Mouse (Mus musculus) gastrocnemius, adult 8-10 months (tissue): ENCODE measurements at regions not wholly inside any gene's neighbourhood (a gene's known extent, or its start where the extent isn't known, plus 50 kb on each side); places are given as distances from the start of the nearest gene placed in this dataset.

Experiments used
- DNase-seq, 2 experiments: peaks; one replicate each; pipeline ENCODE4 v3.0.0; 2022; ENCODE audit warnings: low spot score in 2 of 2

- DNase-seq = no peak
These were observed 197.1 kb upstream of the Spdye4c start for GRCm38 (mm10) chr2:128393921-128394320.

GRCm38 (mm10) chr2:128395308-128396007 lies 195.6 kb upstream of the Spdye4c start:
- DNase-seq = no peak

- DNase-seq = peak; percentile 88
These were observed 195.0 kb upstream of the Spdye4c start for GRCm38 (mm10) chr2:128396008-128396346.

- DNase-seq = no peak
These were observed 189.7 kb upstream of the Spdye4c start for GRCm38 (mm10) chr2:128401359-128401758.

- no peak for DNase-seq
These were observed 187.7 kb upstream of the Spdye4c start for GRCm38 (mm10) chr2:128403143-128403935.

GRCm38 (mm10) chr2:128404405-128404804 lies 186.6 kb upstream of the Spdye4c start:
- no peak for DNase-seq

GRCm38 (mm10) chr2:128407076-128407475 lies 183.9 kb upstream of the Spdye4c start:
- DNase-seq = no peak

GRCm38 (mm10) chr2:128408718-128409117 lies 182.3 kb upstream of the Spdye4c start:
- DNase-seq = peak; percentile 22 to 37

- peak in 1 of 2 experiments; percentile 44 for DNase-seq
These were observed 178.7 kb upstream of the Spdye4c start for GRCm38 (mm10) chr2:128412352-128412751.

GRCm38 (mm10) chr2:128412974-128413373 lies 178.0 kb upstream of the Spdye4c start:
- DNase-seq = no peak

- no peak for DNase-seq
These were observed 176.3 kb upstream of the Spdye4c start for GRCm38 (mm10) chr2:128414588-128415240.

- DNase-seq = no peak
These were observed 174.6 kb upstream of the Spdye4c start for GRCm38 (mm10) chr2:128416416-128416815.

- no peak for DNase-seq
These were observed 172.0 kb upstream of the Spdye4c start for GRCm38 (mm10) chr2:128418960-128419359.

GRCm38 (mm10) chr2:128420406-128420805 lies 170.6 kb upstream of the Spdye4c start:
- DNase-seq = no peak

- DNase-seq = no peak
These were observed 168.3 kb upstream of the Spdye4c start for GRCm38 (mm10) chr2:128422677-128423076.

- DNase-seq = no peak
These were observed 166.8 kb upstream of the Spdye4c start for GRCm38 (mm10) chr2:128424236-128424635.

- no peak for DNase-seq
These were observed 163.7 kb upstream of the Spdye4c start for GRCm38 (mm10) chr2:128427181-128427880.

- no peak for DNase-seq
These were observed 162.9 kb upstream of the Spdye4c start for GRCm38 (mm10) chr2:128428154-128428553.

- DNase-seq = peak; percentile 57 to 62
These were observed 162.1 kb upstream of the Spdye4c start for GRCm38 (mm10) chr2:128428651-128429633.

GRCm38 (mm10) chr2:128429786-128430185 lies 161.2 kb upstream of the Spdye4c start:
- no peak for DNase-seq
